Mouse (Mus musculus) stomach, embryonic 15.5 days (tissue): Measurements from ENCODE around the gene Fmo4. TPM values are rescaled to one million over a fixed set of nuclear protein-coding genes. Genes with fewer than 3 reads are reported as not detected.

ENCODE experiments used
- ATAC-seq: fragments of 200-750 bp; cut with Nextera tagmentation; 2 replicates; pipeline ENCODE4 v1.8.0; 2017; ENCODE audit warnings: low read depth, moderate number of reproducible peaks, moderate TSS enrichment; ENCODE audit not compliant: insufficient read depth, low FRiP score
- H3K27ac ChIP-seq: fragments of 300-500 bp; sonication (generic); 2 replicates; pipeline ENCODE4 v1.5.1; 2015; ENCODE audit warnings: mild to moderate bottlenecking, inconsistent platforms
- H3K27me3 ChIP-seq: fragments of 300-500 bp; sonication (generic); replicated peaks from 2 replicates; pipeline ENCODE4 v1.6.1; 2015; ENCODE audit warnings: inconsistent platforms
- H3K36me3 ChIP-seq: fragments of 300-500 bp; sonication (generic); 2 replicates; pipeline ENCODE4 v1.6.1; 2015; ENCODE audit warnings: inconsistent platforms
- H3K4me1 ChIP-seq: fragments of 300-500 bp; sonication (generic); 2 replicates; pipeline ENCODE4 v1.6.1; 2015; ENCODE audit warnings: inconsistent platforms
- H3K4me2 ChIP-seq: fragments of 300-500 bp; sonication (generic); 2 replicates; pipeline ENCODE4 v1.6.1; 2015; ENCODE audit warnings: mild to moderate bottlenecking, inconsistent platforms
- H3K4me3 ChIP-seq: fragments of 300-500 bp; sonication (generic); replicated peaks from 2 replicates; pipeline ENCODE4 v1.5.1; 2015; ENCODE audit warnings: inconsistent platforms
- H3K9ac ChIP-seq: fragments of 300-500 bp; sonication (generic); 2 replicates; pipeline ENCODE4 v1.6.1; 2015; ENCODE audit warnings: inconsistent platforms
- H3K9me3 ChIP-seq: fragments of 300-500 bp; sonication (generic); 2 replicates; pipeline ENCODE4 v1.6.1; 2016; ENCODE audit warnings: inconsistent platforms
- WGBS: fragments of 180-500 bp; shearing (Covaris S2); methylation state at CpG from one replicate; pipeline ENCODE4 v1.1.7; 2015; 5-methylcytosine and 5-hydroxymethylcytosine counted together
- polyA plus RNA-seq: library from polyadenylated mRNA; unstranded; fragments of >200 nt; fragmentation: Nextera tagmentation; extraction: Ambion mirVana; gene quantifications from 2 replicates; pipeline ENCODE4 v1.2.1, GENCODE M21; 2015

Gene Fmo4
- polyA plus RNA-seq, 1 experiment from 2014 or later, result 1.3 TPM

DNA sequence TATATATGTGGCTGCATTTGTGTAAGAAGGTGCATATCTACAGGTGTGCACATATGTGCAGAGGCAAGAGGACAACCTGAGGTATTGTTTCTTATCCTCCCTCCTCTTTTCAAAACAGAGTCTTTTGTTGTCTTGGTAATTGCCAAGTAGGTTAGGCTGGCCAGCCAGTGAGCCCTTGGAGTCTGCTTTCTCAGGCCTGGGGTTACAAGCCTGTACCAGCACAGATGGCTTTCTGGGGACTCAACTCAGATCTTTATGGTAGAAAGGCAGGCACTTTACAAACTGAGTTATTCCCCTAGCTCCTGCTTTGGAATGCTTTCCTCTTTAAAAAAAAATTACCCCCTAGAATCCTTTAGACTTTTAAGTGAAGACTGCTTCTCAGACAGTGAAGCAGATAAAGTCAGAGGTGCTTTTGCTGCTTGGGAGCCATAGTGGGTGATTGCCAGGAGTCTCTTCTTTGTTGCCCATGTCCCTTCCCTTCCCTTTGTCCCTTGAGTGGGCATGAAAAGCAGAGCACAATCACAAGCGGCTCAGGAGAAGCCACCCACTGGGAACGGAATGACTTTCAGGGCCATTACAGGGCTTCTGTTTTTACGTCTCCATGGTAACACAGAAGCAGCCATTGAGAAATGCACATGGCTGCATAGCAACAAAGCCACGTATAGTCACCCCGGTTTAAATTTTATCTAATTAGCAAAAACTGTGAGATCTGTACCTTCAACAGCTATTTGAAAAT is 18.2 kb upstream of the Fmo4 start:
- Histone ChIP-seq H3K4me1 (no peaks in the 10 kb centered on the region), H3K9me3 (no peaks in the 10 kb centered on the region), H3K27ac (no peak overlapping the region), H3K27me3 (no peaks in the 10 kb centered on the region), H3K36me3 (no peaks in the 10 kb centered on the region), H3K9ac (no peak overlapping the region), H3K4me2 (no peak overlapping the region), H3K4me3 (no peak overlapping the region)
- no peak for ATAC-seq
- 14% methylated on average over 5 of the region's 5 CpGs for WGBS

DNA sequence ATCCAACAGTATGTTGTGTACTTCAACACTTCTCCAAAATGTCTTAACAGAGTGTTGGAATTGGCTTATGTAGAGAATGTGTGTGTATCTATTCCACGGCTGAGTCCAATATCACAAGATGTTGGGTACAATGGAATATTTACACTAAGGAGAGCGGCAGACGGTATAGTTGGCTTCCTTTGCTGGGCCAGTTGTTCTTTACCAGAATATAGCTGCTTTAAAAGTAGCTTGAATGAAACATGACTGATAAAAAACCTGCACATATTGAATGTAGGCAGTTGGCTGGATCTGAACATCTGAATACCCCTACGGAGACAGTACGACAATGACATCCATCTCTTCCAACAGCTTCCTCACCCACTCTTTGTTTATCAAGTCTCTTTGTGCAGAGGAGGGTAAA is 5.5 kb upstream of the Fmo4 start:
- ATAC-seq, result no peak
- whole genome bisulfite sequencing, result 88% methylated on average over 5 of the region's 5 CpGs
- H3K9me3 ChIP-seq, result no peaks in the 10 kb centered on the region
- no peaks in the 10 kb centered on the region for H3K36me3 ChIP-seq
- no peaks in the 10 kb centered on the region for H3K27me3 ChIP-seq
- H3K4me1 ChIP-seq, result no peaks in the 10 kb centered on the region
- no peak overlapping the region for H3K27ac ChIP-seq
- no peak overlapping the region for H3K9ac ChIP-seq
- H3K4me3 ChIP-seq, result no peak overlapping the region
- H3K4me2 ChIP-seq, result no peak overlapping the region

GRCm38 (mm10) chr1:162815381-162816127 is 1.8 kb upstream of the Fmo4 start:
- ATAC-seq, result no peak
- Histone ChIP-seq H3K4me2 (no peak overlapping the region), H3K9ac (no peak overlapping the region), H3K4me3 (no peak overlapping the region), H3K27ac (no peak overlapping the region), H3K4me1 (no peaks in the 10 kb centered on the region), H3K36me3 (no peaks in the 10 kb centered on the region), H3K27me3 (no peaks in the 10 kb centered on the region), H3K9me3 (no peaks in the 10 kb centered on the region)
- 73% methylated on average over 10 of the region's 10 CpGs for WGBS

DNA sequence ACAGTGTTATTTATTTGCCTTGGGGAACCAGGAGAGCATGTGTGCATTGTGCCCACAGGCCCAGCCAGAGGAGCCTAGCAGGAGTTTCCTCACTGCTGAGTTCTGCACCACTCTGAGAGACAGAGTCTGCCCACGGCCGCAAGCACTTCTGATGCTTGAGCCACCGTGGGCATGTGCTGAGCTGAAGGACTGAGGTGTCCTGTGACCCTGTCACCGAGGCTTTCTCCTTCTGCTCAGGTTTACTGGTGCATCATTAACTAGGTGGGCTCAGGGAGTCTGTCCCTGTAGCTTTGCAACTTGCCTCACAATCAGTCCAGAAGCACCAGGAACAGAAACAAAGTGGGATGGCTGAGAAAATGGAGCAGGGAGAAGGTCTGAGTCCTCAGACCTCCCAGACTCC is 1.2 kb upstream of the Fmo4 start:
- no peak overlapping the region for H3K9ac ChIP-seq
- ATAC-seq, result no peak
- H3K9me3 ChIP-seq, result no peaks in the 10 kb centered on the region
- H3K36me3 ChIP-seq, result no peaks in the 10 kb centered on the region
- no peaks in the 10 kb centered on the region for H3K4me1 ChIP-seq
- H3K4me2 ChIP-seq, result no peak overlapping the region
- WGBS, result 71% methylated on average over 4 of the region's 4 CpGs
- no peak overlapping the region for H3K27ac ChIP-seq
- H3K27me3 ChIP-seq, result no peaks in the 10 kb centered on the region
- no peak overlapping the region for H3K4me3 ChIP-seq

DNA sequence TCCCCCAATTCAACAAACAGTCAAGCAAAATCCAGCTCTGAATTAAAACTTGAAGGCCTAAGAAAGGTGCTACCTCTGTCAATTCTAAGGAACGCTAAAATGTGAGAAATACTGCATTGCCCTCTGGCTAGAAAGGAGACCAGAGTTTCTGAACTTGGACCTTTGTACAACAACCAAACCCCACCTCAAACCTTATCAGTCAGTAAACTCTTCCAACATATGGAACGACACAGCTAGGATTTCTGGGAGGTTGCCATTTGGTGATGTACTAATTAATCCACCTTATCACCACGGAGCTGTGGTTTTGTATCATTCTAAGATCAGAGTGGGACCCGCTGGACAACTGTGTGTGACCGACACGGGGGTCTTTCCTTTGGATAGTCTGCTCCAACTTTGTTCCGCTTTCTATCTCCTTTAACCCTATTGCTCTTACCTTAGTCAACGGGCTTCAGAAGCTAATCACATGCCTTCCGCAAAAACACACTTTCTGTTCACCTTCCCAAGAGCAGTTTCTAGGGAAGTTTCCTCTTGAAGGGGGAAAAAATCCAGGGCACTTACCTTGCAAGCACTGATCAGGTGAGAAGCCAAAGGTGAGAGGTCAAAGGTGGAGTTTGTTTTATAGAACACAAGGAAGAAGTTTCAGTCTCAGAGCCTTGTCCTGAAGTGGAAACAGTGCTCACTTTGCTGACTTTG is 483 bp downstream of the Fmo4 start:
- H3K9ac ChIP-seq, result no peak overlapping the region
- H3K27ac ChIP-seq, result no peak overlapping the region
- H3K9me3 ChIP-seq, result no peaks in the 10 kb centered on the region
- no peaks in the 10 kb centered on the region for H3K27me3 ChIP-seq
- H3K4me1 ChIP-seq, result no peaks in the 10 kb centered on the region
- H3K4me3 ChIP-seq, result no peak overlapping the region
- no peak for ATAC-seq
- no peaks in the 10 kb centered on the region for H3K36me3 ChIP-seq
- WGBS, result 81% methylated on average over 9 of the region's 9 CpGs
- H3K4me2 ChIP-seq, result no peak overlapping the region

DNA sequence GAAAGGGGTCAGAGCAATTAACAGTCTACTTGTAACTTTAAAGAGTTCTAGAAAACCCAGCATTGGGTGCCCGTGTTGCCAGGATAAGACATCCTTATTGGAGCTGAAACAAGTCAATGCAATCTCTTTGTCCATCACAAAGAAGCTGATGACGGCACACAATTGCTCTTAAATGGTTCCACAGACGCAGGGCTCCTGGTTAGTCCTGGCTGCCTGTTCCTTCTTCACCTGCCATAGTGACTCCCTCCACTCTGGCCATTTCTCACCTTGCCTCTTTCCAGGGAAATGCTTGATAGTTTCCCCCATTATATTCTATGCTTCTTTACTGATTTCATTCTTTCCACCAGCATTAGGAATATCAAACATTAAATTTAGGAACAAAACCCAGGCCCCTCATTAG is 5.2 kb downstream of the Fmo4 start:
- Histone ChIP-seq H3K36me3 (no peaks in the 10 kb centered on the region), H3K9me3 (no peaks in the 10 kb centered on the region), H3K27ac (no peak overlapping the region), H3K4me3 (no peak overlapping the region), H3K4me1 (no peaks in the 10 kb centered on the region), H3K9ac (no peak overlapping the region), H3K4me2 (no peak overlapping the region), H3K27me3 (no peaks in the 10 kb centered on the region)
- 86% methylated on average over 3 of the region's 3 CpGs for WGBS
- ATAC-seq, result no peak

DNA sequence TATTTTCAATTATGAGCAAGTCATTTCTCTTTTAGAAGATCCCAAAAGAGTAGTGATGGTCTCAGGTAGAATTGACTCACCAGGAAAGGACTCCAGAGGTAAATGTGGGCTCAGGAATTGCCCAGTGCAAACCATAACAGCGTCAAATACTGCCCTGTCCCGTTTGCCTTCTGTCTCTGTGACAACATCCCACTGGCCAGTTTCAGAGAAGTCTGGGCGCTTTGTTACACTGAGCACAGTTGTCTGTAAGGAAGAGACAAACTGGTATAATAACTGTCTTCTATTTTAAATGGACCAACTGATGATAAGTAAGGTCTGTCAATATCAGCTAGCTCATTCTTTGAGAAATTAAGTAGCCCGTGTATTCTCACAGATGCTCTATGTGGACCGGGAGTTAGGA is 6.3 kb downstream of the Fmo4 start:
- no peaks in the 10 kb centered on the region for H3K36me3 ChIP-seq
- no peak overlapping the region for H3K9ac ChIP-seq
- H3K4me1 ChIP-seq, result no peaks in the 10 kb centered on the region
- no peak overlapping the region for H3K27ac ChIP-seq
- no peaks in the 10 kb centered on the region for H3K27me3 ChIP-seq
- no peak overlapping the region for H3K4me3 ChIP-seq
- H3K4me2 ChIP-seq, result no peak overlapping the region
- ATAC-seq, result no peak
- H3K9me3 ChIP-seq, result no peaks in the 10 kb centered on the region
- 78% methylated on average over 5 of the region's 5 CpGs for WGBS

DNA sequence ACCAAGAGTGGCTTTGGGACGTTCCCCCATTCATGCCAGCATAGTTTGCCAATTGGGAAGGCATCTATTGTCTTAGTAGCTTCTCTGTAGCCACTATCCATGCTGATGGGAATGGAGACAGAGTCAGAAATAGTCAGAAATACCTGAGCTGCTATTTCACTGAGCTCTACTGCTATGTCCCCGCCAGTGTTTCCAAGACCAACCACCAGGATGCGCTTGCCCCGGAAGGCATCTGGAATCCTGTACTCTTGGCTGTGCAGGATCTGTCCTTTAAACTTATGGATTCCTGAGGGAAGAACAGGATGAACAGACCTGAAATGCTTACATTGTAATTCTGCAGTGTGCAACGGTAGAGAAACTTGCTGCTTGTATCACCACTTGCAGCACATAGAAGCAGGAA is 8.8 kb downstream of the Fmo4 start:
- Histone ChIP-seq H3K9ac (no peak overlapping the region), H3K4me2 (no peak overlapping the region), H3K27me3 (no peaks in the 10 kb centered on the region), H3K27ac (no peak overlapping the region), H3K36me3 (no peaks in the 10 kb centered on the region), H3K4me3 (no peak overlapping the region), H3K4me1 (no peaks in the 10 kb centered on the region), H3K9me3 (no peaks in the 10 kb centered on the region)
- no peak for ATAC-seq
- WGBS, result 58% methylated on average over 5 of the region's 5 CpGs

GRCm38 (mm10) chr1:162796441-162796840 is 17.3 kb downstream of the Fmo4 start:
- Histone ChIP-seq H3K9me3 (no peaks in the 10 kb centered on the region), H3K27ac (no peak overlapping the region), H3K9ac (no peak overlapping the region), H3K4me1 (no peaks in the 10 kb centered on the region), H3K36me3 (no peaks in the 10 kb centered on the region), H3K27me3 (no peaks in the 10 kb centered on the region), H3K4me2 (no peak overlapping the region), H3K4me3 (no peak overlapping the region)
- no peak for ATAC-seq

DNA sequence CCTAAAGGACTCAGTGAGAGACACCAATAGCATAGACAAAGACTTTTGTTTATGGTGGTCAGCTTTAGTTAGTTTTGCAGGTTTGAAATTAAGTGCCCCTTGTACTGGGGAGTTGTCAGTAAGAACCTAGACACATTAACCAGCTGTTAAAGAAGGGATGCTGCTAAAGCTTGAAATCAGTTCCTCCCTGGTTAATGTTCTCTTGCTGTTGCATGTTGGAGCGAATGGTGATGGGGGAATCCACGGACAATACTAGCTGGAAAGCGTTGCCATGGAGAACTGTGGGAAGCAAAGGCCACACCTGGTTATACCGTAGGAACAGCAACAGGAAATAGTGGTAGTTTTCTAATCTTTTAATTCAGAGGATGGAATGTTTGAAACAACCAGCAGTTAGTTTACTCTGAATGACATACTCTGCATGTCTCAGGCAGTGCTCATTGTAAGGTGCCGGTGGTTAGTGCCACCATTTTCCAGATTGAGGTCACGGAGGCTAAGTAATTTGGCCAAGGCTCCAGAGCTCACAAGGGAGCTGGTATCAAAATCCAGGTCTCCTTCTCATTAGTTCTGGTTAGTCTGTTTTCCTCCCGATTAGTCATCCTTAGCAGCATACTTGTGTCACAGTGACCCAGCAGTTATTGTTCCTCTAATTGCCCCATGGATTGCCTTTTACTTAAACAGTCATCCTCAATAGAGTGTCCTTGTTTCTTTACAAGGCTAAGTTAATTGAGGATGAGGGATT is 21.3 kb downstream of the Fmo4 start:
- WGBS, result 54% methylated on average over 7 of the region's 7 CpGs
- H3K4me1 ChIP-seq, result no peaks in the 10 kb centered on the region
- H3K27me3 ChIP-seq, result no peaks in the 10 kb centered on the region
- H3K4me2 ChIP-seq, result no peak overlapping the region
- H3K4me3 ChIP-seq, result no peak overlapping the region
- H3K27ac ChIP-seq, result no peak overlapping the region
- H3K36me3 ChIP-seq, result no peaks in the 10 kb centered on the region
- no peak for ATAC-seq
- H3K9ac ChIP-seq, result no peak overlapping the region
- no peaks in the 10 kb centered on the region for H3K9me3 ChIP-seq

DNA sequence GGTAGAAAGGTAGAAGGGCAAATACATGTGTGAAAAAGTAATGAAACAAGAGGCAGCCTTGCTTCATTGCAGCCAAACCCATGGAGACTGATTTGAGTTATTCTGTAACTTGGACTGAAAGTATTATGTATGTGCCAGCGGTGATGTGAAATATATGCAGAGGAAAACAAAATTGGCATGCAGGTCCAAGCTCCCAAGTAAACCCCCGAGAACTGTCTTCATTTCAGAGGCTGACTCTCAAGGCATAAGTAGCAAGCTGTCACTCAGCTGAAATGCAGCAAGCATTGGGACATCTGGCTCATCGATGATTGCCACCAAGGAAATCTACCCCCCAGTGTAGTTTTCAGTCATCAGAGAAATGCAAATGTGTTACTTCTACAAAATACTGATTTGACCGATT is 28.6 kb downstream of the Fmo4 start:
- no peak overlapping the region for H3K27ac ChIP-seq
- WGBS, result 78% methylated on average over 4 of the region's 4 CpGs

More for the DNA sequence above, 28.6 kb downstream of the Fmo4 start:
- no peaks in the 10 kb centered on the region for H3K36me3 ChIP-seq
- H3K27me3 ChIP-seq, result no peaks in the 10 kb centered on the region
- H3K4me1 ChIP-seq, result no peaks in the 10 kb centered on the region
- H3K4me2 ChIP-seq, result no peak overlapping the region
- no peak overlapping the region for H3K4me3 ChIP-seq
- H3K9me3 ChIP-seq, result no peaks in the 10 kb centered on the region
- H3K9ac ChIP-seq, result no peak overlapping the region
- ATAC-seq, result no peak
